Mouse (Mus musculus): ENCODE data around the gene Gcnt1. TPM values are rescaled to one million over a fixed set of nuclear protein-coding genes. Genes with fewer than 3 reads are reported as not detected.
A peak's percentile ranks its signal among the peaks of the same experiment; 100 is the strongest.

Gene Gcnt1
- 2.5 and 5.7 TPM in 2 replicates for total RNA-seq (2021)
- long read RNA-seq, experiment 1: 0 reads
- long read RNA-seq, experiment 2, full-length matches to known transcripts: 1 of 2 reads
- long read RNA-seq, experiment 2, partial matches to known transcripts: 0 of 2 reads
- long read RNA-seq, experiment 2, other reads (novel, unspliced or antisense): 1 of 2 reads

- no peak for DNase-seq
Measured at GRCm38 (mm10) chr19:17372701-17373100, at the start of gene Gcnt1. Gcnt1 (minus strand) TSS chr19:17372844.

GRCm38 (mm10) chr19:17417855-17418254 lies 45.2 kb upstream of the Gcnt1 start:
- no peak for DNase-seq

- no peak for DNase-seq
Measured at GRCm38 (mm10) chr19:17412915-17413459, 40.3 kb upstream of the Gcnt1 start.

- no peak for DNase-seq
Measured at GRCm38 (mm10) chr19:17410465-17411065, 37.9 kb upstream of the Gcnt1 start.

- no peak for DNase-seq
Measured at GRCm38 (mm10) chr19:17409351-17409750, 36.7 kb upstream of the Gcnt1 start.

GRCm38 (mm10) chr19:17408591-17408990 lies 35.9 kb upstream of the Gcnt1 start:
- peak; percentile 37 for DNase-seq

GRCm38 (mm10) chr19:17406823-17407222 lies 34.2 kb upstream of the Gcnt1 start:
- no peak for DNase-seq

- DNase-seq: no peak
Measured at GRCm38 (mm10) chr19:17403175-17403574, 30.5 kb upstream of the Gcnt1 start.

GRCm38 (mm10) chr19:17400571-17400970 lies 27.9 kb upstream of the Gcnt1 start:
- DNase-seq: peak; percentile 35

GRCm38 (mm10) chr19:17399965-17400364 lies 27.3 kb upstream of the Gcnt1 start:
- no peak for DNase-seq

GRCm38 (mm10) chr19:17397922-17398321 lies 25.3 kb upstream of the Gcnt1 start:
- DNase-seq: no peak

- no peak for DNase-seq
Measured at GRCm38 (mm10) chr19:17396802-17397201, 24.2 kb upstream of the Gcnt1 start.

GRCm38 (mm10) chr19:17393841-17394591 lies 21.4 kb upstream of the Gcnt1 start, which contains the start of gene Rfk:
Rfk (plus strand) TSS chr19:17394043.
- peak; percentile 97 for DNase-seq

GRCm38 (mm10) chr19:17392866-17393265 lies 20.2 kb upstream of the Gcnt1 start:
- DNase-seq: no peak

- no peak for DNase-seq
Measured at GRCm38 (mm10) chr19:17388404-17388803, 15.8 kb upstream of the Gcnt1 start.

GRCm38 (mm10) chr19:17386424-17386823 lies 13.8 kb upstream of the Gcnt1 start:
- no peak for DNase-seq

- no peak for DNase-seq
Measured at GRCm38 (mm10) chr19:17385426-17385825, 12.8 kb upstream of the Gcnt1 start.

- no peak for DNase-seq
Measured at GRCm38 (mm10) chr19:17385022-17385421, 12.4 kb upstream of the Gcnt1 start.

- DNase-seq: no peak
Measured at GRCm38 (mm10) chr19:17382807-17383397, 10.3 kb upstream of the Gcnt1 start.

GRCm38 (mm10) chr19:17380549-17380948 lies 7.9 kb upstream of the Gcnt1 start:
- DNase-seq: no peak

GRCm38 (mm10) chr19:17378845-17379244 lies 6.2 kb upstream of the Gcnt1 start:
- no peak for DNase-seq

- no peak for DNase-seq
Measured at GRCm38 (mm10) chr19:17369581-17369980, 3.1 kb downstream of the Gcnt1 start.

GRCm38 (mm10) chr19:17368557-17368956 lies 4.1 kb downstream of the Gcnt1 start:
- DNase-seq: no peak

Measured in adrenal gland, postnatal 14 days (tissue).